Mouse (Mus musculus) ovary, adult 10 weeks (tissue): ENCODE data around the gene Mtmr11. TPM values are rescaled to one million over a fixed set of nuclear protein-coding genes. Genes with fewer than 3 reads are reported as not detected.

ENCODE experiments used
- polyA plus RNA-seq: library from polyadenylated mRNA; stranded (reverse); fragments of 350-450 nt; fragmentation: Illumina TruSeq; extraction: RNeasy Lipid Tissue Mini Kit (QIAGEN cat#74804); gene quantifications from one replicate; pipeline ENCODE4 v1.2.3, GENCODE M21; 2014

The Mtmr11 gene
- polyA plus RNA-seq, result 3.4 TPM

DNA sequence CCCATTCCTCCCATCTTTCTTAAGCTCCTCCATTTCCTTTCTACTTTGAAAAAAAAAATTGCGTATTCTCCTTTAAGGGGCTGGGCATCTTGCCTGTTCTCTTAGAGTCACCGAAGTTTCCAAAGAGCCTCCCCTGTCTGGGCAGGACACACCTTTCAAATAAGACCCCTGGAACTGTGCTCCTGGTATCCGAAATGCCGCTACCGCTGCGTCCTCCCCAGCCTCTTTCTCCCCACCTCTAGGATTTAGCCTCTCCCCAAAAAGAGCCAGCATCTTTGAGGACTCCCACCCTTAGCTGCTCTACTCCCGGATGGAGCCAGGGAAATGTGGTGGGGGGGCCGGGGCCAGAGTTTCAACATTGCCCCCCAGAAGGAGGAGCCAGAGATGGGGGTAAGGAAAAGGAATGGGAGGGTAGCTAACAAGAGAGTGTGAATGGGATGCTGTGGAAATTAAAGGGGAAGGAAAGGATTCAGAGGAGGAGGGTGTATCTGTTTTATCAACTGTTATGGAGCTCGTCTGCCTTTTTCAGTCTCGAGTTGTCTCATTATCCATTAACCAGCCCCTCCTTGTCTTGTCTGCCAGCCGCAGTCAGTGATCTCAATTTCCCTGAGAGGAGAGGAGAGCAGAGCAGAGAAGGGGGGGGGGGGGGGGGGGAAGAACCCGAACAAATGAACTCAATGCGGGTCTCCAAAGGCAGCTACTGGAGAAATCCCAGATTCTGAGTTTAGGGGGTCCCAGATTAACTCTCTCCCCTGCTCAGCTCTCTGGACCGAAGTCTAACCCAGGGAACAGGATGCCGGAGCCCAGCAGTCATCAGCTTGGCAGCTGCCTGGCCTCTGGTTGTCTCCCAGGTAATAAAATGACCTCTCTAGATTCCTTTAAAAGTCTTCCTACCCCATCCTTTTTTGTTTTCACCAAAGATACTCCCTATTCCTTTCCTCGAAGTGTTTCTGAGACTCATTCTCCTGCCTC, at the start of gene Mtmr11:
TSS of gene Mtmr11 (plus strand) at position 136 of the 972 bp plus-strand sequence.

DNA sequence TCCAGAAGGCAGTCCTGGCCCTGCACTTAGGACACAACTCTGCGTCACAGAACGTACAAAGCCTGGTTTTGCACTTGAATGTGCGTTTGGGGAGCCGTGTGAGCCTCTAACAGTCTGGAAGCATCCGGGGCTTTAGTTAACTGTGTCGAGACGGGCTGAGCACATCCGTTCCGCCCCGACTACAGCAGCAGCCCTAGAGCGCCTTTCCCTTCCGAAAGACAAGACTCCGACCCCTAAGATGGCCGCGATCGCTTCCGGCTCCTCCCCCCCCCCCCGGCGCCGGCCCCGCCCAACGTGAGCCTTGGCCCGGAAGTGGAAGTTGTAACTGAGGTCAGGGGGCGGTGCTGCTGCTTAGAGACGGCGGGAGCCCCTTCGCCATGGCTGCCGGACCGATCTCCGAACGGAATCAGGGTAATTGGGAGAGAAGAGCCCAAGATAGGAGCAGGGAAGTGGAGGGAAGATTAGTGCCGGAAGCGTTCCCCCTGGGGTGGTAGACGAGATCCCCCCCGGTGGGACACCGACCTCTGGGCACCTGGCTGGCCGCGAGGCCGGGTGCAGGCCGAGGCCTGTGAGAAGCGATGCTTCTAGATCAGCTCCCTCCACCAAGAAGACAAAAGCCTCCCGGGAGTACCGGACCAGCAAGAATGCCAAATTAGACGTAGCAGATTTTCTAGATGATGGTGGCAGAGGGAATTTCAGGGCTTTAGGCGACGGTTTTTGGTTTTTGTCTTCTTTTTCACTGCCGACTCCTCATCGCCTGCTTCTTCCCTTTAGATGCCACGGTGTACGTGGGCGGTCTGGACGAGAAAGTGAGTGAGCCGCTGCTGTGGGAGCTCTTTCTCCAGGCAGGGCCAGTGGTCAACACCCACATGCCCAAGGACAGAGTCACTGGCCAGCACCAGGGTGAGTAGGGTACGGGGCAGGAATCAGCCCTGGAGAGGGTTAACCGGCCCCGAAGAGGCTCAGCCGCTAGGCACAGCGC, 10.7 kb downstream of the Mtmr11 start, which contains the start of gene Sf3b4:
TSS of gene Sf3b4 (plus strand) at position 136 of the 982 bp plus-strand sequence.

DNA sequence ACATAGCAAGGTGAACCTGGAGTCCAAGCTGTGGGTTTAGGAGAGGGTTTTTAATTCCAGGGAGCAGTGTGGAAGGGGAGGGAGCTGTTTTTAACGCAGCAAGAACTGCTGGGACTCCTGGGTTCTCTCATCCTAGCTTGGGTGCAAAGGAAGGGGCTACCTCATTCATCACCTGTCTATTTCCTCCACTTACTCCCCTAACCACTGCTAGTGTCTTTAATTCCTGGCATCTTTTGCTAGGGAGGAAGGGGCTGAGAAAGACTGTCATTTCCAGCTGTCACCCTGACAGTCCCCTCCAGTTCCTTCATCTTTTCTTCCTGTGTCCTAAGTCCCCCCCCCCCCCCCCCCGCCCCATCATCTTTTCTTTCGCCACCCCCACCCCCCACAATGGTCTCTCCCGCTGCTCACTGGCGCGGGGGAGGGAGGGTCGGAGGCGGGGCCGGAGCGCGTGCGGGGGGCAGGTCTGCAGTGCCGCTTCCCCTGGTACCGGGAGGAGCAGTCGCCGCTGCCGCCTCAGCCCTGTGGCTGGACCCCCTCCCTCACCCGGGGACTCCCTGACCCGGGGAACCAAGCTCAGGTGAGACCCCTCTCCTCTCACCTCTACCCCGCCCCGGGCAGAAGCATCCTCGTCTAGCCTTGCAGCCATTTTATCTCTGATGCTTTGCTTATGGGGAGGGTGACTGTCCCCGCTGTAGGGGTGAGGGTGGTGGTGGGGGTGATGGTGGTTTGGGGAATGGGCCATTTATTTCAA, 19.1 kb downstream of the Mtmr11 start, which contains the start of gene Sv2a:
TSS of gene Sv2a (plus strand) at position 425 of the 751 bp plus-strand sequence.

DNA sequence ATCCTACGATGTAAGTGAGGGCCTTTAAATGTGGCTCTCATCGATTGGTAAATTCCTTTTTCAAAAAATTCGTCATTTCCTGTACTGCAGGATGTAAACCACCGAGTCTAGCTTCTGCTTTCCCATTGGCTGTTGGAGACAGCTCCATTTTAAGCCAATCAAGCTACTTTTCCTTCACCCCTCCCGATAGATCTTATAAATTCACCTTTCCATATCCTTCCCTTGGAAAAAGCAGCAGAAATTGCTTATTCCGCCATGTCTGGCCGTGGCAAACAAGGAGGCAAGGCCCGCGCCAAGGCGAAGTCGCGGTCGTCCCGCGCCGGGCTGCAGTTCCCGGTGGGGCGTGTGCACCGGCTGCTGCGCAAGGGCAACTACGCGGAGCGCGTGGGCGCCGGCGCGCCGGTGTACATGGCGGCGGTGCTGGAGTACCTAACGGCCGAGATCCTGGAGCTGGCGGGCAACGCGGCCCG, 57.9 kb downstream of the Mtmr11 start, which contains the start of the genes Bola1 and Hist2h2ab:
TSS of gene Bola1 (minus strand) at position 49 of the 470 bp plus-strand sequence.
TSS of gene Hist2h2ab (plus strand) at position 205 of the 470 bp plus-strand sequence.

DNA sequence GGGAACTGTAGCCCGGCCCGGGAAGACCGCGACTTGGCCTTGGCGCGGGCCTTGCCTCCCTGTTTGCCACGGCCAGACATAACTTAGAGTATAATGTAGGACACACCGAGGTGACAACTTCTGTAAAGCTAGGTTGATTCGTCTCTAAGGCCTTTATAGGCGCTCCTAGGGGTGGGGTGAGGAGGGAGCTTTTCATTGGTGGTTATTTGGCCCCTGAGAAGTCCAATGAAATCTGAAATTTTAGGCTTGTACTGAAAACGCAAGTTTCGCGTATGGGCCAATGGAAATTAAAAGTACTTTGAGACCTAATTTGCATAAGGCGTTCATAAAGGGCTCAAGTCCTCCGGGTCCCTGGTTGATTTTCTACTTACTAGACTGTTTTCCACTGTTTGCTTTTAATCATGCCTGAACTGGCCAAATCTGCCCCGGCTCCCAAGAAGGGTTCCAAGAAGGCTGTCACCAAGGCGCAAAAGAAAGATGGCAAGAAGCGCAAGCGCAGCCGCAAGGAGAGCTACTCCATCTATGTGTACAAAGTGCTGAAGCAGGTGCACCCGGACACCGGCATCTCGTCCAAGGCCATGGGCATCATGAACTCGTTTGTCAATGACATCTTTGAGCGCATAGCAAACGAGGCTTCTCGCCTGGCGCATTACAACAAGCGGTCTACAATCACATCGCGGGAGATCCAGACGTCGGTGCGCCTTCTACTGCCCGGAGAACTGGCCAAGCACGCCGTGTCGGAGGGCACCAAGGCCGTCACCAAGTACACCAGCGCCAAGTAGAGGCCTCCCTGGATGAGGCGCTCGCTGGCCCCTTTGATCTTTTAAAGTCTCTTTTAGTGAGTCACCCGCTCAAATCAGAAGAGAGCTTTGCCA, 59.2 kb downstream of the Mtmr11 start, which contains the start of the genes Hist2h2ac and Hist2h2be:
TSS of gene Hist2h2ac (minus strand) at position 116 of the 875 bp plus-strand sequence.
TSS of gene Hist2h2be (plus strand) at position 355 of the 875 bp plus-strand sequence.

Other genes with a start within 250 kb of the Mtmr11 start
- gene Anp32e, start 232.8 kb upstream of the Mtmr11 start, polyA plus RNA-seq, result 276 TPM
- 12.5 TPM for gene Plekho1, start 166.0 kb upstream of the Mtmr11 start, polyA plus RNA-seq
- gene Vps45, start 103.5 kb upstream of the Mtmr11 start, polyA plus RNA-seq, result 51.8 TPM
- gene Otud7b, start 57.5 kb upstream of the Mtmr11 start, polyA plus RNA-seq, result 30.3 TPM
- gene Sf3b4, start 10.3 kb downstream of the Mtmr11 start, polyA plus RNA-seq, result 19.9 TPM
- gene Sv2a, start 19.1 kb downstream of the Mtmr11 start, polyA plus RNA-seq, result 0.20 TPM
- gene Bola1, start 57.7 kb downstream of the Mtmr11 start, polyA plus RNA-seq, result 3.5 TPM
- gene Hist2h2ab, start 57.9 kb downstream of the Mtmr11 start, polyA plus RNA-seq, result not detected
- not detected for gene Hist2h2ac, start 58.9 kb downstream of the Mtmr11 start, polyA plus RNA-seq
- 23.4 TPM for gene Hist2h2be, start 59.1 kb downstream of the Mtmr11 start, polyA plus RNA-seq
- 1.5 TPM for gene Hist2h3c2, start 77.1 kb downstream of the Mtmr11 start, polyA plus RNA-seq
- gene Hist2h2aa2, start 78.3 kb downstream of the Mtmr11 start, polyA plus RNA-seq, result not detected
- not detected for gene Hist2h2aa1, start 83.5 kb downstream of the Mtmr11 start, polyA plus RNA-seq
- gene Hist2h3c1, start 84.7 kb downstream of the Mtmr11 start, polyA plus RNA-seq, result 26.3 TPM
- not detected for gene Hist2h4, start 101.3 kb downstream of the Mtmr11 start, polyA plus RNA-seq
- not detected for gene Hist2h3b, start 106.7 kb downstream of the Mtmr11 start, polyA plus RNA-seq
- gene Hist2h2bb, start 107.7 kb downstream of the Mtmr11 start, polyA plus RNA-seq, result not detected
- gene Fcgr1, start 132.0 kb downstream of the Mtmr11 start, polyA plus RNA-seq, result 1.3 TPM